ENCODE assay signal across 1 mouse cellular context in genomic region chr10:95515293-95515931, GRCm38 (mm10).
TF ChIP-seq lines count a peak whose summit lies in the region.

No protein-coding gene starts in this region.

TF ChIP-seq in CH12.LX, 34 proteins besides CTCF, POLR2A, EP300 and RAD21 (continued from another document):
- TF ChIP-seq ELF1 (IDR thresholded peaks at IDR 0.05; ENCODE audit: low read depth, low read length): peak; percentile 45; the same call in 1 of the 2 replicates
